Mouse (Mus musculus) neutrophil, adult 65 days (primary cell): ENCODE results near the gene Strbp. TPM values are rescaled to one million over a fixed set of nuclear protein-coding genes. Genes with fewer than 3 reads are reported as not detected.

Source experiments
- total RNA-seq: library from RNA; stranded (reverse); gene quantifications from 2 replicates; pipeline ENCODE4 v1.2.4, GENCODE M21; 2023

Strbp gene
- 10.2 and 15.1 TPM in 2 replicates for total RNA-seq

GRCm38 (mm10) chr2:37703230-37703954, at the start of gene Strbp:
Gene Strbp (minus strand): TSS chr2:37703859.

GRCm38 (mm10) chr2:37516030-37516710, 187.5 kb downstream of the Strbp start, which contains the start of gene Gpr21:
Gene Gpr21 (plus strand): TSS chr2:37516332.

GRCm38 (mm10) chr2:37442611-37443591, 260.8 kb downstream of the Strbp start, which contains the start of the genes Zbtb26, Zbtb6 and Rabgap1:
Gene Zbtb26 (minus strand): TSS chr2:37443135.
Gene Zbtb6 (minus strand): TSS chr2:37443171.
Gene Rabgap1 (plus strand): TSS chr2:37443279.

Other genes starting within 250 kb of the Strbp start
- gene Gpr21, start 187.5 kb downstream of the Strbp start, total RNA-seq: 0.93 and 1.8 TPM in 2 replicates
- gene Crb2, start 72.4 kb upstream of the Strbp start, total RNA-seq: not detected in 2 replicates